Mouse (Mus musculus) heart, adult 11 months (tissue): Measurements from ENCODE around the gene Unc93a.
"Not testable (repeated sequence)": the region's sequence is repeated elsewhere in the genome, so short reads cannot be mapped to it uniquely, and the experiment has no call there.

Experiments
- DNase-seq: peaks from one replicate; pipeline ENCODE4 v3.0.0; 2022

Gene Unc93a

DNA sequence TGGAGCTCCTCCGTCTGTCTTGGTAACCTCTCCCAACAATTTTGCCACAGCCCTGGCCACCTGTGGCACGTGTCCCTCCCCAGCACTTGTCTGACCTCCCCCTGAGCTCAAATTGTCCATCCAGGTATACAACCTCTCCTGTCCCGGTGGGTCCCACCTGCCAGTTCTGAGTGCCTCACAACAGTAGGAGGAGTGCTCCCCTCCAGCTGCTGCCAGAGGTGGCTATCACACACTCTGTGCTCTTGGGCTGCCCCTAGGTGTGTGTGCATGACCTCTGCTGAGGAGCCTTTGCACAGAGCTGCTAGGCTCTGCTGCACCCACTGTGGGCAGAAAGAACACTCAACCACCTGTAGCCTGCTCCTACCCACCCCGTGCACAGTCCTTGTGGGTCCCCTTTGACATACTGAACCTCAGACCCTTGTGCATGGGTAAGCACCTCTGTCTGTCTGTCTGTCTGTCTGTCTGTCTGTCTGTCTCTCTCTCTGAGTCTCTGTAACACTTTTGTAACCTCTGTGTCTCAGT lies 63.7 kb downstream of the Unc93a start:
- DNase-seq: peak; percentile 54

DNA sequence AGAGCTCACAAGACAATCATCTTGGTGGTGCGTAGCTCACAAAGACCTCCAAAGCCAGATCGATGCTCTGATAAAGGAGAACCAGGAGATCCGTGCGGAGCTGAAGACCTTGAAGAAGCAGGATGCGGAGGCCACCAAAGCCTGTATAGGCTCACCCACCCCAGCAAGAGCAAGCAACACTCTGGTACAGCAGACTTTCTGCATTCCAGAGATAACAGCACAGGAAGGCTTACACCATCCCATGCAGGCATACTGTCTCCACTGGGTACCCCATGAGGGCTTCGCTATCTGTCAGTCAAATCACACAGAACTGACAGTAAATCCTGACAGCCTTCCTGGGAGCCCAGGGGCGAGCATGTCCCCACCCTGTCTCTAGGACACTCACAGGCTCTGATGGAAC lies 68.7 kb downstream of the Unc93a start:
- not testable (repeated sequence) for DNase-seq

- not testable (repeated sequence) for DNase-seq
Observed at GRCm38 (mm10) chr17:13060804-13061203, 70.8 kb downstream of the Unc93a start, which contains the start of gene Tcp10b. Gene Tcp10b, plus strand, starts transcription at chr17:13061104.
